ENCODE assay signal across 12 mouse cellular contexts in genomic region chr6:42542036-42543031, GRCm38 (mm10). TPM values are rescaled to one million over a fixed set of nuclear protein-coding genes. Genes with fewer than 3 reads are reported as not detected.
DNase-seq lines count a peak whose midpoint lies in the region; ATAC-seq and TF ChIP-seq lines count a peak whose summit lies in the region.
"Had no signal": no experiment of that assay in that cellular context is flagged by ENCODE, and none has a peak within 500 bp of the region (broad histone marks: within the 10 kb centered on the region; RNA-seq: fewer than 3 reads in every experiment).

No protein-coding gene starts in this region.

- TF ChIP-seq POLR2A in lung, adult 2 months (IDR thresholded peaks at IDR 0.05; ENCODE audit: borderline replicate concordance, extremely low read depth, low read depth, low read length): no peak

- no peak for ATAC-seq in embryonic facial prominence, embryonic 13.5 days (ENCODE audit: insufficient number of reproducible peaks, insufficient read depth, low FRiP score, low TSS enrichment, low read depth)
- no peak for ATAC-seq in hindbrain, postnatal 0 days
- no peak for ATAC-seq in megakaryocyte-erythroid progenitor cell, adult 5-6 weeks (replicated peaks; ENCODE audit: low FRiP score, low TSS enrichment, poor library complexity, severe bottlenecking)

- H3K36me3 ChIP-seq in embryonic facial prominence, embryonic 13.5 days: no peaks in the 10 kb centered on the region
- no peaks in the 10 kb centered on the region for H3K36me3 ChIP-seq in embryonic facial prominence, embryonic 10.5 days (replicated peaks)
- no peaks in the 10 kb centered on the region for H3K36me3 ChIP-seq in hindbrain, postnatal 0 days (ENCODE audit: insufficient read depth, low read length)

- no peak overlapping the region for H3K9ac ChIP-seq in embryonic facial prominence, embryonic 13.5 days
- H3K9ac ChIP-seq in hindbrain, postnatal 0 days (replicated peaks; ENCODE audit: low read length): no peak overlapping the region

- H3K27ac ChIP-seq in embryonic facial prominence, embryonic 13.5 days: peak overlapping the region; percentile 29; the same call in 1 of the 2 replicates
- H3K27ac ChIP-seq in embryonic facial prominence, embryonic 10.5 days (replicated peaks): no peak overlapping the region
- H3K27ac ChIP-seq in hindbrain, postnatal 0 days: no peak overlapping the region

- H3K4me2 ChIP-seq in embryonic facial prominence, embryonic 13.5 days: no peak overlapping the region
- no peak overlapping the region for H3K4me2 ChIP-seq in hindbrain, postnatal 0 days (ENCODE audit: low read depth, low read length)

- 41% methylated on average over 4 of the region's 4 CpGs for WGBS in embryonic facial prominence, embryonic 13.5 days
- 69% methylated on average over 4 of the region's 4 CpGs for WGBS in embryonic facial prominence, embryonic 10.5 days
- 35% methylated on average over 4 of the region's 4 CpGs for WGBS in lung, adult 2 months
- 59% methylated on average over 4 of the region's 4 CpGs for WGBS in hindbrain, postnatal 0 days

- peaks cover 11% of the 10 kb centered on the region; the same call in 1 of the 2 replicates for H3K4me1 ChIP-seq in embryonic facial prominence, embryonic 13.5 days
- peaks cover 6% of the 10 kb centered on the region for H3K4me1 ChIP-seq in embryonic facial prominence, embryonic 10.5 days
- peaks cover 13% of the 10 kb centered on the region for H3K4me1 ChIP-seq in lung, adult 2 months (ENCODE audit: control insufficient read depth, insufficient read depth, low read length)
- H3K4me1 ChIP-seq in hindbrain, postnatal 0 days (ENCODE audit: insufficient read depth, low read length): no peaks in the 10 kb centered on the region

- intact Hi-C loops in gastrocnemius, postnatal 36 days (cut with DNase I): no loop called here

- no peaks in the 10 kb centered on the region for H3K9me3 ChIP-seq in embryonic facial prominence, embryonic 13.5 days
- H3K9me3 ChIP-seq in embryonic facial prominence, embryonic 10.5 days: no peaks in the 10 kb centered on the region
- no peaks in the 10 kb centered on the region for H3K9me3 ChIP-seq in hindbrain, postnatal 0 days (ENCODE audit: low read length)

- no peak for DNase-seq in embryonic facial prominence, embryonic 10.5 days (ENCODE audit: low spot score)
- DNase-seq in NIH3T3 (ENCODE audit: low read depth): peak; percentile 87
- peak; percentile 73 to 75 for DNase-seq in gastrocnemius, postnatal 36 days
- DNase-seq in lung, adult 2 months: peak; percentile 17
- no peak for DNase-seq in hindbrain, postnatal 0 days (ENCODE audit: low spot score)
- no peak for DNase-seq in thymus, postnatal 10 days (ENCODE audit: low spot score in 2 of 2)

- no peak overlapping the region for H3K4me3 ChIP-seq in embryonic facial prominence, embryonic 13.5 days
- no peak overlapping the region for H3K4me3 ChIP-seq in embryonic facial prominence, embryonic 10.5 days
- H3K4me3 ChIP-seq in lung, adult 2 months (replicated peaks; ENCODE audit: extremely low read depth, low read depth, low read length): no peak overlapping the region
- H3K4me3 ChIP-seq in hindbrain, postnatal 0 days (ENCODE audit: low read length): no peak overlapping the region

- no peaks in the 10 kb centered on the region for H3K27me3 ChIP-seq in embryonic facial prominence, embryonic 13.5 days
- H3K27me3 ChIP-seq in embryonic facial prominence, embryonic 10.5 days (replicated peaks; ENCODE audit: low read depth, poor library complexity, severe bottlenecking): no peaks in the 10 kb centered on the region
- H3K27me3 ChIP-seq in hindbrain, postnatal 0 days (ENCODE audit: insufficient read depth, low read length): no peaks in the 10 kb centered on the region

- TF ChIP-seq CTCF in lung, adult 2 months (IDR thresholded peaks at IDR 0.05; ENCODE audit: insufficient read depth, low read length): no peak
- TF ChIP-seq CTCF in hindbrain, postnatal 0 days (IDR thresholded peaks at IDR 0.05; ENCODE audit: low read depth): no peak

RNA-seq across cellular contexts. Expression of gene Olfr455, which starts 5.1 kb away (rescaled TPM):
- polyA plus RNA-seq in embryonic facial prominence, embryonic 13.5 days (2015; fragmentation: Nextera tagmentation; extraction: Ambion mirVana): not detected in 2 replicates
- not detected in 2 replicates for polyA plus RNA-seq in embryonic facial prominence, embryonic 10.5 days (2016; fragmentation: Nextera tagmentation; extraction: Ambion mirVana)
- not detected for total RNA-seq in gastrocnemius, postnatal 36 days (2021)
- not detected in 2 replicates for polyA plus RNA-seq in lung, adult 2 months (2012; rRNA removed)
- not detected in 2 replicates for total RNA-seq in hindbrain, postnatal 0 days (2014; rRNA removed)
- polyA plus RNA-seq in hindbrain, postnatal 0 days (2015; fragmentation: Nextera tagmentation; extraction: Ambion mirVana): not detected in 2 replicates
- not detected in 2 replicates for total RNA-seq in megakaryocyte-erythroid progenitor cell, adult 5-6 weeks (2014; fragmentation: Nextera tagmentation)
- total RNA-seq in megakaryocyte-erythroid progenitor cell, adult 5-6 weeks (2017): not detected in 2 replicates
- total RNA-seq: monocyte, adult 5-6 weeks had no signal
- polyA plus RNA-seq: hindbrain, embryonic 11.5 days; limb, embryonic 11.5 days; small intestine, adult 2 months had no signal

RNA-seq across cellular contexts. Expression of gene Tcaf3, which starts 55.2 kb away (rescaled TPM):
- not detected in 2 replicates for polyA plus RNA-seq in embryonic facial prominence, embryonic 13.5 days (2015; fragmentation: Nextera tagmentation; extraction: Ambion mirVana)
- not detected in 2 replicates for polyA plus RNA-seq in embryonic facial prominence, embryonic 10.5 days (2016; fragmentation: Nextera tagmentation; extraction: Ambion mirVana)
- total RNA-seq in gastrocnemius, postnatal 36 days (2021): not detected
- not detected in 2 replicates for polyA plus RNA-seq in lung, adult 2 months (2012; rRNA removed)
- total RNA-seq in hindbrain, postnatal 0 days (2014; rRNA removed): not detected in 2 replicates
- polyA plus RNA-seq in hindbrain, postnatal 0 days (2015; fragmentation: Nextera tagmentation; extraction: Ambion mirVana): not detected in 2 replicates
- not detected in 2 replicates for total RNA-seq in megakaryocyte-erythroid progenitor cell, adult 5-6 weeks (2014; fragmentation: Nextera tagmentation)
- total RNA-seq in megakaryocyte-erythroid progenitor cell, adult 5-6 weeks (2017): not detected in 2 replicates
- total RNA-seq: monocyte, adult 5-6 weeks had no signal
- polyA plus RNA-seq: hindbrain, embryonic 11.5 days; limb, embryonic 11.5 days; small intestine, adult 2 months had no signal

RNA-seq across cellular contexts. Expression of gene Olfr456, which starts 55.3 kb away (rescaled TPM):
- polyA plus RNA-seq in embryonic facial prominence, embryonic 13.5 days (2015; fragmentation: Nextera tagmentation; extraction: Ambion mirVana): not detected in 2 replicates
- not detected in 2 replicates for polyA plus RNA-seq in embryonic facial prominence, embryonic 10.5 days (2016; fragmentation: Nextera tagmentation; extraction: Ambion mirVana)
- total RNA-seq in gastrocnemius, postnatal 36 days (2021): not detected
- polyA plus RNA-seq in lung, adult 2 months (2012; rRNA removed): not detected in 2 replicates
- not detected in 2 replicates for total RNA-seq in hindbrain, postnatal 0 days (2014; rRNA removed)
- not detected in 2 replicates for polyA plus RNA-seq in hindbrain, postnatal 0 days (2015; fragmentation: Nextera tagmentation; extraction: Ambion mirVana)
- not detected in 2 replicates for total RNA-seq in megakaryocyte-erythroid progenitor cell, adult 5-6 weeks (2014; fragmentation: Nextera tagmentation)
- total RNA-seq in megakaryocyte-erythroid progenitor cell, adult 5-6 weeks (2017): not detected in 2 replicates
- total RNA-seq: monocyte, adult 5-6 weeks had no signal
- polyA plus RNA-seq: hindbrain, embryonic 11.5 days; limb, embryonic 11.5 days; small intestine, adult 2 months had no signal

Comparison
In these comparisons a context has a peak if more than half of its experiments do, and no peak if none do; other contexts are left out.
1. DNase-seq: peak in NIH3T3 (single experiment), gastrocnemius, postnatal 36 days (2 of 2) and lung, adult 2 months (single experiment); none in embryonic facial prominence, embryonic 10.5 days (single experiment), hindbrain, postnatal 0 days (single experiment) and thymus, postnatal 10 days (0 of 2).